Mouse (Mus musculus) CH12.LX (cell line): Measurements from ENCODE around the gene Slc13a1.

Experiments used
- MAX ChIP-seq: IDR thresholded peaks from 2 replicates; pipeline ENCODE4 v1.6.1; 2011; ENCODE audit warnings: low read length, improper control_type of control experiment
- MYC ChIP-seq: IDR thresholded peaks from 2 replicates; pipeline ENCODE4 v1.6.1; 2011; ENCODE audit warnings: low read depth, mild to moderate bottlenecking, improper control_type of control experiment, low read length

- TF ChIP-seq MAX (no peak), MYC (no peak)
Measured at GRCm38 (mm10) chr6:24047014-24047770, 120.7 kb downstream of the Slc13a1 start.
